Mouse (Mus musculus) thymus, adult 2 months (tissue): ENCODE measurements around the gene Ewsr1. TPM values are rescaled to one million over a fixed set of nuclear protein-coding genes. Genes with fewer than 3 reads are reported as not detected.

Source experiments
- DNase-seq: peaks from one replicate; pipeline ENCODE4 v3.0.0; 2021
- H3K27ac ChIP-seq: fragments of 200-500 bp; 2 replicates; pipeline ENCODE4 v1.5.1; 2012; ENCODE audit warnings: low read length, control low read depth; ENCODE audit not compliant: control insufficient read depth, insufficient read depth
- H3K27me3 ChIP-seq: fragments of 200-500 bp; 2 replicates; pipeline ENCODE4 v1.6.1; 2012; ENCODE audit warnings: mild to moderate bottlenecking, low read length, moderate library complexity, mixed read lengths; ENCODE audit not compliant: control insufficient read depth, insufficient read depth
- H3K36me3 ChIP-seq: fragments of 200-500 bp; 2 replicates; pipeline ENCODE4 v1.6.1; 2012; ENCODE audit warnings: mild to moderate bottlenecking, low read length, moderate library complexity; ENCODE audit not compliant: control insufficient read depth, insufficient read depth
- H3K4me1 ChIP-seq: fragments of 200-500 bp; replicated peaks from 2 replicates; pipeline ENCODE4 v1.6.1; 2012; ENCODE audit warnings: low read length; ENCODE audit not compliant: control insufficient read depth, insufficient read depth
- H3K4me3 ChIP-seq: fragments of 200-500 bp; 2 replicates; pipeline ENCODE4 v1.5.1; 2012; ENCODE audit warnings: mild to moderate bottlenecking, low read length, control low read depth, moderate library complexity; ENCODE audit not compliant: control insufficient read depth, insufficient read depth
- CTCF ChIP-seq: fragments of 200-500 bp; IDR thresholded peaks from 2 replicates; pipeline ENCODE4 v1.5.1; 2012; ENCODE audit warnings: mild to moderate bottlenecking, control low read depth, low read length, moderate library complexity, borderline replicate concordance; ENCODE audit not compliant: control insufficient read depth, poor library complexity, insufficient read depth; ENCODE audit errors: extremely low read depth
- POLR2A ChIP-seq: fragments of 200-500 bp; IDR thresholded peaks from 2 replicates; pipeline ENCODE4 v1.6.1; 2012; ENCODE audit warnings: mild to moderate bottlenecking, low read length, control low read depth, moderate library complexity; ENCODE audit not compliant: control insufficient read depth, poor library complexity, insufficient read depth; ENCODE audit errors: extremely low read depth
- WGBS: fragments of 180-500 bp; shearing (Covaris S2); methylation state at CpG from one replicate; pipeline ENCODE4 v1.1.7; 2018; 5-methylcytosine and 5-hydroxymethylcytosine counted together
- polyA plus RNA-seq: library from polyadenylated mRNA; depleted of rRNA; stranded (reverse); fragments of >200 nt; gene quantifications from 2 replicates; pipeline ENCODE4 v1.2.3, GENCODE M21; 2012

The Ewsr1 gene
- polyA plus RNA-seq, 1 experiment, result 1,289 TPM

DNA sequence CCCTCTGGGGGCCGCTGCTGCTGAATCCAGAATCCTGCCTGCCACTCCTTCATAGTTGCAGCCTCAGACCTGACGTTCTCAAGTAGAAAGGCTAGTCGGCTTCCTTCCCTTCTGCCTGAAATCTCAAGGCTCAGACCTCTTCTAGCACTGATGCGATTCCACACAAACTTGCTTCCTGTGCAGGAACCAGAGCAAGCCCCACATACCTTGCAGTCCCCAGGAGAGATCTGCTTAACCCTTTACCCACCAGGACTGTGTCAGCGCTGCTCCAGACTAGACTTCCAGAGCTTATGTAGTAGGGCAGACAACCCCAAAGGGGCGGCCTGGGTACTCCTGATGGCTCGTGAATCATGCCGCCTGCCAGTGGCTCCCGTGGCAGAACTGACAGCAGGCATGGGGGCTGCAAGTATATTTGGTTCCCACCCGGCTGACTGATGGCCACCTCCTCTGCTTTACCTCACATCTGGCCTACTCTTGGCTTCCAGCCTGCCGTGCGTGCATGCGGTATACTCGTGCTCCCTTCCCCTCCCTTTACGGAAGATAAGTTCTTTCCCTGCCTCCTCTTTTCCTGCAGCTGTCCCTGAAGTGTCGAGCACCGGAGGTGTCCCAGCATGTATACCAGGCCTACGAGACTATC, 57.8 kb downstream of the Ewsr1 start:
- Histone ChIP-seq H3K4me3 (no peak overlapping the region), H3K4me1 (no peaks in the 10 kb centered on the region), H3K27me3 (no peaks in the 10 kb centered on the region), H3K27ac (no peak overlapping the region), H3K36me3 (peaks cover 25% of the 10 kb centered on the region)
- WGBS, result 92% methylated on average over 18 of the region's 18 CpGs
- TF ChIP-seq CTCF (no peak), POLR2A (no peak)
- no peak for DNase-seq

- H3K27me3 ChIP-seq, result no peaks in the 10 kb centered on the region
- H3K4me1 ChIP-seq, result no peaks in the 10 kb centered on the region
- H3K36me3 ChIP-seq, result peaks cover 29% of the 10 kb centered on the region
- no peak overlapping the region for H3K27ac ChIP-seq
- 98% methylated on average over 5 of the region's 5 CpGs for WGBS
- no peak for DNase-seq
- no peak overlapping the region for H3K4me3 ChIP-seq
- TF ChIP-seq POLR2A, result no peak
These were observed 58.5 kb downstream of the Ewsr1 start for GRCm38 (mm10) chr11:5040585-5040984.

DNA sequence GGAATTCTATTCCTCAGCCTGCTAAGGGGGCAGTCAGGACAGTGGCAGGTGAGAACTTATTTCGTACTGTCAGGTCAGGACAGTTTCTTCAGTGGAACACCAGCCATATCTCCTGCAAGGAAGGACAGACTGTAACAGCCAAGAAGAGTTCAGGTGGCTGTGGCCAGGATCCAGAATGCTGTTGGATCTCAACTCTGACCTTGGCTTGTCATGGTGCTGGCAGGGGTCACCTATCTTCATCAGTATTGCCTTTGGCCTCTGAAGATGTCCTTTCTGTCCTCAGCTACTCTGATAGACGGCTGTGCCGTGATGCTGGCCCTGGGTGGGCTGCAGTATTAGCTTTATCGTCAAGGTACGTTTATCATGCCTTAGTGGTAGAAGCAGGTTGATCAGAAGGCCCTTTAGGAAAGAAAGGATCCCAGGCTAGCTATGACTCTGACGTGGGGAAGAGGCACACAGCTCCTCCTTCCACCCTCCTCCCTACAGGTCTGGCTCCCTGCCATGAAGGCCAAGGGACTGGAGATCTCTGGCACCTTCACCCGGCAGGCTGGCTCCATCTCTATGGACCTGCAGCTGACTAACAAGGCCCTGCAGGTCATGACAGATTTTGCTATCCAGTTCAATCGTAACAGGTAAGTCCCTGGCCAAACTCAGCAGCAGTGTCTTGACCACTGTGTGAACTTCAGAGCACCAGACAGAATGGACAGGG, 61.8 kb downstream of the Ewsr1 start:
- Histone ChIP-seq H3K4me3 (no peak overlapping the region), H3K27me3 (no peaks in the 10 kb centered on the region), H3K4me1 (no peaks in the 10 kb centered on the region), H3K36me3 (peaks cover 49% of the 10 kb centered on the region), H3K27ac (no peak overlapping the region)
- no peak for TF ChIP-seq CTCF
- no peak for TF ChIP-seq POLR2A
- no peak for DNase-seq
- WGBS, result 94% methylated on average over 8 of the region's 8 CpGs

GRCm38 (mm10) chr11:5035421-5035820, 63.6 kb downstream of the Ewsr1 start:
- H3K4me1 ChIP-seq, result no peaks in the 10 kb centered on the region
- H3K27me3 ChIP-seq, result no peaks in the 10 kb centered on the region
- 95% methylated on average over 4 of the region's 4 CpGs for WGBS
- no peak for DNase-seq
- no peak overlapping the region for H3K27ac ChIP-seq
- peaks cover 51% of the 10 kb centered on the region for H3K36me3 ChIP-seq
- no peak overlapping the region for H3K4me3 ChIP-seq
- TF ChIP-seq CTCF (no peak), POLR2A (no peak)

DNA sequence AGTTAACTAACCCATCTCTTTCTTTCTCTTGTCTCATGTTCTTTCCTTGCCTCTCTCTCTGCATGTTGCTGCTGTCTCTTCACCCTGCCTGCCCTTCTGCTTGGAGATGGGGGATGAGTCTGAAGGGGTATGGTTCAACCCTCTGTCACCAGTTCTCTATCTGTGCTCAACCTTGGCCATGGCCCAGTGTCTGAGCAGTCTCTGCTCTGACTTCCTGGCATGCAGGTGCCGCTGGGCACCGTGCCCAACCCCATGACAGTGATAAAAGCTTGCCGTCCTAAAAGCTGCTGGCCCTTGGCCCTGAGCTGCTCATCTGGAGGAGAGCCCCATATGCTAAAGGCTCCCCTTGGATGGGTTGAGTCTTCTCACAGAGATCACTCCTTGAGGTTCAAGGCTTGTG, 65.9 kb downstream of the Ewsr1 start:
- TF ChIP-seq CTCF, result no peak
- TF ChIP-seq POLR2A, result no peak
- H3K36me3 ChIP-seq, result peaks cover 57% of the 10 kb centered on the region
- 71% methylated on average over 3 of the region's 3 CpGs for WGBS

DNA sequence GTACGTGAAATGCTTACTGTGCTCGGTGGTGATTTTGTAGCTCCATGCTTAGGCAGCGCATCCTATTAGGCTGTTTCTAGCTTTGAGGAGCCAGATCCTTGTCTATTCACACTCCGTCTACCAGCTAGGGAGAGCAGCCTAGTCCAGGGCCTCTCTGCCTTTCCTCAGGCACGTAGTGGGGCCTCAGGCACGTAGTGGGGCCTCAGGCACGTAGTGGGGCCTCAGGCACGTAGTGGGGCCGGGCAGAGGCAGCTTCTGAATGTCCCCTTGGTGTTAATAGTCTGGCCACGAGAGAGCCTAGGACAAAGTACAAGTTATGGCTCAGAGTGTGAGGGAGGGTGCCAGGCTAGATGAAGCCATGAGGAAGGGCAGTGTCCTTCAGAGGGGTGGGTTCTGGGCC, 66.4 kb downstream of the Ewsr1 start:
- DNase-seq, result no peak
- no peak overlapping the region for H3K4me3 ChIP-seq
- H3K27me3 ChIP-seq, result no peaks in the 10 kb centered on the region
- H3K36me3 ChIP-seq, result peaks cover 61% of the 10 kb centered on the region
- whole genome bisulfite sequencing, result 99% methylated on average over 10 of the region's 10 CpGs
- TF ChIP-seq POLR2A (no peak), CTCF (no peak)
- no peak overlapping the region for H3K27ac ChIP-seq
- no peaks in the 10 kb centered on the region for H3K4me1 ChIP-seq

More for the DNA sequence above, 65.9 kb downstream of the Ewsr1 start:
- H3K27me3 ChIP-seq, result no peaks in the 10 kb centered on the region
- H3K4me1 ChIP-seq, result no peaks in the 10 kb centered on the region
- DNase-seq, result no peak
- H3K4me3 ChIP-seq, result no peak overlapping the region
- no peak overlapping the region for H3K27ac ChIP-seq

DNA sequence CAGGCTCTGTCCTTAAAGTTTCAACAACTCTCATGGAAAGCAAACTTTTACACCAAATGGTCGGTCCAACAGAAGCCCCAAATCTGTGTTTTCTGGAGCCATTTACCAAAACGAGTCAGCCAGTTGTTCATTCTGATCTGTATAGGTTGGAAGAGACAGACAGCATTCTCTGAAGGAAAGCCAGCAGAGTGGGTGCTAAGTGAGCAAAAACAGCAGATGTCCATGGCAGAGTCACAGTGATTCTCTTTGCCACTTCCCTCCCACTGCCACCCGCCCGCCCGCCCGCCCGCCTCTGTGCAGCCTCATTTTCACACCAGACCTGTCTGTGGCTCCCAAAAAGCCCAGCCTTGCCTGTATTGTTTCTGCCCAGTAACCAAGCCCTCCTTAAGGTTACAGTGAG, 70.8 kb downstream of the Ewsr1 start:
- Histone ChIP-seq H3K27ac (no peak overlapping the region), H3K4me1 (no peaks in the 10 kb centered on the region), H3K36me3 (peaks cover 68% of the 10 kb centered on the region), H3K4me3 (no peak overlapping the region), H3K27me3 (no peaks in the 10 kb centered on the region)
- over 99% methylated on average over 7 of the region's 7 CpGs for WGBS
- TF ChIP-seq POLR2A (no peak), CTCF (no peak)
- DNase-seq, result no peak
